Mouse (Mus musculus) testis, adult 2 months (tissue): Measurements from ENCODE around the gene Foxd3. TPM values are rescaled to one million over a fixed set of nuclear protein-coding genes. Genes with fewer than 3 reads are reported as not detected.

Source experiments
- H3K27ac ChIP-seq: fragments of 200-500 bp; 2 replicates; pipeline ENCODE4 v1.5.1; 2012; ENCODE audit warnings: low read depth, low read length; ENCODE audit not compliant: control insufficient read depth, insufficient read depth
- H3K27me3 ChIP-seq: fragments of 200-500 bp; 2 replicates; pipeline ENCODE4 v1.6.1; 2012; ENCODE audit warnings: mild to moderate bottlenecking, low read length, moderate library complexity; ENCODE audit not compliant: control insufficient read depth, insufficient read depth
- H3K36me3 ChIP-seq: fragments of 200-500 bp; 2 replicates; pipeline ENCODE4 v1.6.1; 2012; ENCODE audit warnings: mild to moderate bottlenecking, low read length; ENCODE audit not compliant: control insufficient read depth, insufficient read depth
- H3K4me1 ChIP-seq: fragments of 200-500 bp; 2 replicates; pipeline ENCODE4 v1.6.1; 2012; ENCODE audit warnings: low read length; ENCODE audit not compliant: control insufficient read depth, insufficient read depth
- H3K4me3 ChIP-seq: fragments of 200-500 bp; 2 replicates; pipeline ENCODE4 v1.5.1; 2012; ENCODE audit warnings: low read depth, mild to moderate bottlenecking, low read length, moderate library complexity, mixed read lengths; ENCODE audit not compliant: control insufficient read depth
- CTCF ChIP-seq: fragments of 200-500 bp; IDR thresholded peaks from 2 replicates; pipeline ENCODE4 v1.5.1; 2012; ENCODE audit warnings: low read depth, mild to moderate bottlenecking, inconsistent platforms, low read length, moderate library complexity; ENCODE audit not compliant: control insufficient read depth, insufficient read depth, insufficient replicate concordance
- POLR2A ChIP-seq: fragments of 200-500 bp; IDR thresholded peaks from 2 replicates; pipeline ENCODE4 v1.6.1; 2012; ENCODE audit warnings: low read depth, mild to moderate bottlenecking, inconsistent platforms, low read length, moderate library complexity; ENCODE audit not compliant: control insufficient read depth
- polyA plus RNA-seq: library from polyadenylated mRNA; depleted of rRNA; stranded (reverse); fragments of >200 nt; gene quantifications from 2 replicates; pipeline ENCODE4 v1.2.3, GENCODE M21; 2012; rRNA removed

Gene Foxd3
- polyA plus RNA-seq, 1 experiment, result not detected

- Histone ChIP-seq H3K27me3 (no peaks in the 10 kb centered on the region), H3K36me3 (no peaks in the 10 kb centered on the region), H3K27ac (no peak overlapping the region), H3K4me1 (no peaks in the 10 kb centered on the region), H3K4me3 (no peak overlapping the region)
- TF ChIP-seq CTCF, result no peak
- no peak for TF ChIP-seq POLR2A
These were observed 14.2 kb downstream of the Foxd3 start for GRCm38 (mm10) chr4:99670203-99670851.

- H3K36me3 ChIP-seq, result no peaks in the 10 kb centered on the region
These were observed 19.1 kb downstream of the Foxd3 start for GRCm38 (mm10) chr4:99675191-99675590.

GRCm38 (mm10) chr4:99683941-99684340 is 27.8 kb downstream of the Foxd3 start:
- no peaks in the 10 kb centered on the region for H3K36me3 ChIP-seq
- no peak overlapping the region for H3K27ac ChIP-seq
- TF ChIP-seq CTCF, result no peak
- no peak for TF ChIP-seq POLR2A
- H3K4me1 ChIP-seq, result no peaks in the 10 kb centered on the region
- H3K27me3 ChIP-seq, result no peaks in the 10 kb centered on the region
- H3K4me3 ChIP-seq, result no peak overlapping the region

More at GRCm38 (mm10) chr4:99675191-99675590, 19.1 kb downstream of the Foxd3 start:
- no peak overlapping the region for H3K27ac ChIP-seq
- TF ChIP-seq POLR2A, result no peak
- TF ChIP-seq CTCF, result no peak
- no peaks in the 10 kb centered on the region for H3K27me3 ChIP-seq
- no peaks in the 10 kb centered on the region for H3K4me1 ChIP-seq
- H3K4me3 ChIP-seq, result no peak overlapping the region

DNA sequence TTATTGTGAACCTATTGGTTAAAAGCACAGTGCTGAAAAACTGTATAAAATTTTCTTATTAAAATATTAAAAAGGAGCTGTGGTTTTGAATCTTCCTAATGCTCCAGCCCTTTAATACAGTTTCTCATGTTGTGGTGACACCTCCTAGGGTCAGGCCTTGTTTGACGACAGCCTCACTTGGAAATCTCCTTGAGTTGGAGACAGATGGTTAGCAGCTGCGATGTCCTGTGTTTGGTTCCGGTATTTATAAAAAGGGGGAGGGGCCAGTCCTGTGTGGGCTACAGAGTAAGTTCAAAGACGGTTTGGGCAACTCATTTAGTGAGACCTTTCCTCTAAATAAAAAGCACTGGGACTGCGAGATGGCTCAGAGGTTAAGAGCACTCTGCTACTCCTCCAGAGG is 30.2 kb downstream of the Foxd3 start:
- Histone ChIP-seq H3K27ac (no peak overlapping the region), H3K27me3 (no peaks in the 10 kb centered on the region), H3K4me1 (no peaks in the 10 kb centered on the region), H3K4me3 (no peak overlapping the region), H3K36me3 (no peaks in the 10 kb centered on the region)
- no peak for TF ChIP-seq POLR2A
- no peak for TF ChIP-seq CTCF

Other genes starting within 250 kb of the Foxd3 start
- gene Alg6, start 59.4 kb downstream of the Foxd3 start, polyA plus RNA-seq, result 2.2 and 2.6 TPM in 2 replicates
- gene Efcab7, start 172.9 kb downstream of the Foxd3 start, polyA plus RNA-seq, result 20.1 and 24.9 TPM in 2 replicates